Mouse (Mus musculus): Measurements from ENCODE around the gene Nfe2l1. TPM values are rescaled to one million over a fixed set of nuclear protein-coding genes. Genes with fewer than 3 reads are reported as not detected.

Nfe2l1 gene
- polyA plus RNA-seq, 1 experiment from 2014 or later: 67.8 TPM

DNA sequence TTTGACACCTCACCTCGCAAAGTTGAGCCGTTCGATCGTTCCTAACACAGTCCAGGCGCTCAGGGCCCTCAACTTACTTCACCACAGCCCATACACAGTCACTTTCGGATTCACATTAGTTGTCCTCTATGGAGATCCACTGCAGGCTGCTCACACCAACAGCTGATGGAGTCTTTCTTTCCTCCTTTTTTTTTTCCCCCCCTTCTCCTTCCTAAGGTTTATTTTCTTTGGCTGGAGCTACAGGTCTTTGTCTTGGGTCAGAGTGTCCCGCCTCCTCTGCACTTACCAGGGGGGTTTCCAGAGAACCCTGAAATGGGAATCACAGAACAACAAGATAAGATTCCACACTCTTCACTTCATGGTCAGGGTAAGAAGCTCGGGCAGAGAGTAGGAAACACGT lies 1.9 kb downstream of the Nfe2l1 start:
- peaks cover 65% of the 10 kb centered on the region for H3K4me1 ChIP-seq (replicated peaks)
- peak overlapping the region; percentile 97 for H3K4me2 ChIP-seq (replicated peaks)
- H3K9me3 ChIP-seq: no peaks in the 10 kb centered on the region
- peaks cover 16% of the 10 kb centered on the region for H3K36me3 ChIP-seq
- no peak for ATAC-seq
- H3K9ac ChIP-seq (replicated peaks): peak overlapping the region; percentile 28; the same call in 1 of the 2 replicates
- no peak overlapping the region; the same call in 1 of the 2 replicates for H3K4me3 ChIP-seq (replicated peaks)
- WGBS: 83% methylated on average over 9 of the region's 9 CpGs
- H3K27ac ChIP-seq: no peak overlapping the region
- H3K27me3 ChIP-seq: no peaks in the 10 kb centered on the region

DNA sequence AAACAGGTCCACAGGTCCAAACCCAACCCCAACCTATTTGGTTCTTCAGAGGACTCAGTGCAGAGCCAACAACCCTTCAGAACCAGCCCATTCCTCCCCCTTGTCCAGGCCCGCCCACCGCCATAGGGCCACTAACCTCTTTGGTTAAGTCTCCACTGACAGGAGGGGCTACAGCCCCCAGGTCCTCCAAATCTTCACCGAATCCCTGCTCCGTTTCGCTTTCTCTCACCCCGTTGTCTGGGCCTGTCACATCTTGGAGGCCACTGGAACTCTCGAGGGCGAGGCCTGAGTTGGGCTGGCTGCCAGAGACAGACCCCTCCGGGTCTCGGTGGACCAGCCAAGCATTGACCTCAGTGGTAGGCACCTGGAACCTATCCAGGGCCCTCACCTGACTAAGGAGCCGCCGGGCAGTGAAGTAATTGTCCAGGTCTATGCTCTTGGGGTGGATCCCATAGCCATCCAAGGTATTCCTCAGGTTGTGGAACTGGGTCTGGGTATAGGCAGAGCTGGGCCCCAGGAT lies 2.6 kb downstream of the Nfe2l1 start:
- Histone ChIP-seq H3K27me3 (no peaks in the 10 kb centered on the region), H3K4me2 (replicated peaks) (peak overlapping the region; percentile 97), H3K27ac (no peak overlapping the region), H3K9me3 (no peaks in the 10 kb centered on the region), H3K4me3 (replicated peaks) (peak overlapping the region; percentile 2), H3K4me1 (replicated peaks) (peaks cover 71% of the 10 kb centered on the region), H3K36me3 (peaks cover 18% of the 10 kb centered on the region), H3K9ac (replicated peaks) (peak overlapping the region; percentile 43; the same call in 1 of the 2 replicates)
- no peak for ATAC-seq
- 89% methylated on average over 12 of the region's 12 CpGs for WGBS

DNA sequence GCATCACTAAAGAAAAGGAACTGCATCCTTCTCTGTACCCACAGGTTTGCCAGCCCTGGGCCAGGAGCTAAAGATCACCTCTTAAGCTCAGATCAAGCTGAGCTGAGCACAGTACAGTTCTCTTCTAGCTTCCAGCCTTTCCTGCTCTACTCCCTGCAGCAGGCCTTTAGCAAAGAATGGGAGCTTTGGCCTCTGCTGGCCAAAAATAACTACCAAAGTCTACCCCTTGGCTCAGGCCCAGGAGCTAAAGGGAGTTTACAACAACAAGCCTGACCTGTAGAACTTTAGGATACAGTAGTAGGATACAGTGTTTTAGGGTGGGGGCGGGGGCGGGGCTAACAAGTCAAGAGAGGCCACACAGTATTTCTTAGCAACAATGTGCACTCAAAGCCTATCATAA lies 3.3 kb downstream of the Nfe2l1 start:
- H3K27ac ChIP-seq: 0 out of 2 replicates have a peak overlapping the region, but pooled peaks have one; percentile 1
- H3K4me1 ChIP-seq (replicated peaks): peaks cover 71% of the 10 kb centered on the region
- H3K36me3 ChIP-seq: peaks cover 24% of the 10 kb centered on the region
- no peak for ATAC-seq
- peak overlapping the region; percentile 97 for H3K4me2 ChIP-seq (replicated peaks)
- peak overlapping the region; percentile 2 for H3K4me3 ChIP-seq (replicated peaks)
- no peaks in the 10 kb centered on the region for H3K27me3 ChIP-seq
- WGBS: 89% methylated on average over 2 of the region's 2 CpGs
- no peaks in the 10 kb centered on the region for H3K9me3 ChIP-seq
- peak overlapping the region; percentile 43 for H3K9ac ChIP-seq (replicated peaks)

DNA sequence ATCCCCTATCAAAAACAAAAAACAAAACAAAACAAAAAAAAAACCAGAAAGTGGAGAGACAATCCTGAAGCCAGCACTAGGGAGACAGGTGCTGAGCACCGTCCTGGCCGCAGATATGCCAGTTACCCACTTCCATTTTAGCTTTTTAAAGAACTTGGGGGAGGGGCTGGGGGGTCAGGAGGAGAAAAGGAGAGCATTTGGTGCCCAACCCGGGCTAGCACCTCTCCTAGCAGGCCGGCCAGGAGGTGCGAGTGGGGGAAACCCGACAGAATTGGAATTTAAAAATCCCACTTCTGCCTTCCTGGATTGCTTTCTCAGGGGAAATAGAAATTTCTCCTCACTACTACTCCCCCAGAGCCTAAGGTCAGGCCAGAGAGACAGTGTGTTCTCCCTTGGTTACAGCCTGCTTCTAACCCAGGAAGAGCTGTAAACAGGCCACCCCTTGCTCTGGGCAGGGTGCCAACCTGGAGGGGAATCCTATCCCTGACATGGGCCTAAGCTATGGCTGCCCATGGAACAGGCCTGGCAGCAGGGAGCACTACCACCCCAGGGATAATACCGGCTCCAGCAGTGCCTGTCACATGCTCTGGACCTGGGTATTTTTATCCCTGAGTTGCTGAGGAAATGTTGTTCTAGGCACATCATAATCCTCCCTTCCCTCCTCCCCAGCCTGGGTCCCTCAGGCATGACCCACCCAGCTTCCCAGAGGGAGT lies 4.8 kb downstream of the Nfe2l1 start:
- WGBS: 37% methylated on average over 7 of the region's 7 CpGs
- Histone ChIP-seq H3K9ac (replicated peaks) (peak overlapping the region; percentile 63), H3K27ac (peak overlapping the region; percentile 94), H3K4me2 (replicated peaks) (peak overlapping the region; percentile 97), H3K36me3 (peaks cover 39% of the 10 kb centered on the region), H3K4me1 (replicated peaks) (peaks cover 66% of the 10 kb centered on the region), H3K4me3 (replicated peaks) (peak overlapping the region; percentile 49), H3K9me3 (no peaks in the 10 kb centered on the region), H3K27me3 (no peaks in the 10 kb centered on the region)
- no peak for ATAC-seq

DNA sequence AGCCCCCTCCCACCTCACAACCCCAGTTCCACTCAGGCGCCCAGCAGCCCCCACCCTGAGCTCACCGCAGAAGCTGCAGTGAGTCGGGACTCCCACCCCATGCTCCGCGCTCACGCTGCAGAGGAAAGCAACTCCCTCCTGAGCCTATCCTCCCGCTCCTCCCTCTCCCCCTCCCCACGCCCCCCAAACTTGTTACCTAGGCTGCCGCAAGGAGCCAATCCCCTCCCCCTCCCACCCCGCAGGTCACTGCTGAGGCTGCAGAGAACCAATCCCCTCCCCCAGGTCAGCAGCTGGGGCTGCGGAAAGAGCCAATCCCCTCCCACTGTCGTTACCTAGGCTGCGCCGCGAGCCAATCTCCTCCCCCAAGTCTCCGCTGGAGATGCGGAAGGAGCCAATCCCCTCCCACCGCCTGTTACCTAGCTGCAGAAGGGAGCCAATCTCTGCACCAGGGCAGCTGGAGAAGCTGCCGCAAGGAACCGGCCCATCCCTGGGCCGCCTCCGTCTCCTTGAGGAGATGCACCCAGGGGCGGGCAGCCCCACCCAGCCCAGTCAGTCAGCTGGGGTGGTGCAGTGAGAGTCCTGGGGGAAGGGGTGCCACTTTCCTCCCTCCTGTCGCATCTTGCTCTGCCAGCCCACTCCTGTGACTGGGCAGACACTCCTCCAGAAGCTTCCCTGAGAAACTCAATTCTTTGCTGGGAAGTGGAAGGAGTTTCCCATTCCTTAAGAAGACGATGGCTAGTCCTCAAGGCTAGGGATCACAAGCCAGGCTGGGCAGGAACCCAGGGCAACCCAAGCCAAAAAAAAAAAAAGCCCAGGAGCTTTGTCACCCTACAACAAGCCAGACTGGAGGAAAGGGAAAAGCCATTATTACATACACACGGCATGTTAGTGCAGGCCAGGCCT lies 5.6 kb downstream of the Nfe2l1 start:
- Histone ChIP-seq H3K9ac (replicated peaks) (peak overlapping the region; percentile 73), H3K4me1 (replicated peaks) (peaks cover 65% of the 10 kb centered on the region), H3K4me2 (replicated peaks) (peak overlapping the region; percentile 97), H3K27me3 (no peaks in the 10 kb centered on the region), H3K9me3 (no peaks in the 10 kb centered on the region), H3K36me3 (peaks cover 48% of the 10 kb centered on the region), H3K27ac (peak overlapping the region; percentile 94), H3K4me3 (replicated peaks) (peak overlapping the region; percentile 49)
- ATAC-seq: peak; percentile 93
- WGBS: under 1% methylated on average over 26 of the region's 26 CpGs

DNA sequence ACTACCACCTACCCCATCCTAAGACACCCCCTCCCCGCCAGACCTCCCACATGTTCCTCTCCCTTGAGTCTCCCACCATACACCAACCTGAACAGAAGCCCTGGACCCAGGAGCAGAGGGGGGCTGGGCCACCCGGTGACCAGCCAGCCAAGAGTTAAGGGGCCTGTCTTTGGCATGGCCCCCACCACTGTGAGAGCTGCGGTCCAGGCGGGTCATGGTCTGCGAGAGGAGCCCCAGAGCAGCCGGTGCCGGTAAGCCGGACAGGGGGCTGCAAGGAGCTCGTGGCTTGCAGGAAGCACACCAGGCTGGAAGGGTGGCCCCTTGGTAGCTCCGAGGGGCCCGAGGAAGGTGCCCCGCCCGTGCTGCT lies 6.3 kb downstream of the Nfe2l1 start:
- peak overlapping the region; percentile 94 for H3K27ac ChIP-seq
- H3K4me2 ChIP-seq (replicated peaks): peak overlapping the region; percentile 97
- no peaks in the 10 kb centered on the region for H3K27me3 ChIP-seq
- peak overlapping the region; percentile 49 for H3K4me3 ChIP-seq (replicated peaks)
- 3% methylated on average over 13 of the region's 13 CpGs for WGBS
- peak; percentile 19 for ATAC-seq
- peaks cover 54% of the 10 kb centered on the region for H3K36me3 ChIP-seq
- H3K9ac ChIP-seq (replicated peaks): peak overlapping the region; percentile 73
- no peaks in the 10 kb centered on the region for H3K9me3 ChIP-seq
- peaks cover 59% of the 10 kb centered on the region for H3K4me1 ChIP-seq (replicated peaks)

DNA sequence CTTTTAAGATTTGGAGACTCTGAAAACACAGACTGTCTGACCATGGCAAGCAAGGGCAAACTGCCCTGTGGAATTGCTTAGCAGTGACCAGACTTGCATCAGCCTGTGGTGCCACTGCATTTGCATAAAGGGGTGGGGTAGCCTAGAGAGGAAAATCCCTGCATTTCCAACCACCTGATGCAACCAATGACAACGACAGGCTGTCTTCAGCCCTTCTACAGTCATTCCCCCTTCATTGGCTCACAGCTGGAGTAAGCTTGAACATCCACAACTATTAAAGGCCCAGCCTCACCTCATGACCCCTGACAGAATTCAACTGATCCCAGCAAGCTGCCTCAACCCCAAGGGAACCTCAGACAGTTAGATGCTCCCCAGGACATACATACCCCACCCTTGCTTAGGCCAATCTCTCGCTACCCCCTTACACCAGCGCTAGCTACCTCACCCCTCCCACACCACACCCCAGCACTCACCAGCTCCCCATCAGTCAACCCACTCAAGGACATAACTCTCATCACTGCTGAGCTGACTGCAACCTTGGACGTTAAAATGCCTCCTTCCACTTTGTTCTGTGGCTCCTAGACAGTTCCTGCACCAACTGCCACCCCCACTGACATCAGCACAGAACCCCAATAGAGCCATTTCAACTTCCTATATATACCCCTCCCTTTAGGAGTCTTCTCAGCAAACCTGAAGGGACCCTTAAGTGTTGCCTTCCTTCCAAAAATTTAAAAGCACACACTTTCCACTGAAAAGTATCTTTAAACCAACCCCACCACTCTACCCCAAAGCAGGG lies 6.9 kb downstream of the Nfe2l1 start:
- 34% methylated on average over 4 of the region's 4 CpGs for WGBS
- peak overlapping the region; percentile 49 for H3K4me3 ChIP-seq (replicated peaks)
- H3K9ac ChIP-seq (replicated peaks): peak overlapping the region; percentile 73
- peak overlapping the region; percentile 97 for H3K4me2 ChIP-seq (replicated peaks)
- no peaks in the 10 kb centered on the region for H3K9me3 ChIP-seq
- no peaks in the 10 kb centered on the region for H3K27me3 ChIP-seq
- ATAC-seq: no peak
- peaks cover 53% of the 10 kb centered on the region for H3K4me1 ChIP-seq (replicated peaks)
- H3K27ac ChIP-seq: peak overlapping the region; percentile 94
- H3K36me3 ChIP-seq: peaks cover 60% of the 10 kb centered on the region

DNA sequence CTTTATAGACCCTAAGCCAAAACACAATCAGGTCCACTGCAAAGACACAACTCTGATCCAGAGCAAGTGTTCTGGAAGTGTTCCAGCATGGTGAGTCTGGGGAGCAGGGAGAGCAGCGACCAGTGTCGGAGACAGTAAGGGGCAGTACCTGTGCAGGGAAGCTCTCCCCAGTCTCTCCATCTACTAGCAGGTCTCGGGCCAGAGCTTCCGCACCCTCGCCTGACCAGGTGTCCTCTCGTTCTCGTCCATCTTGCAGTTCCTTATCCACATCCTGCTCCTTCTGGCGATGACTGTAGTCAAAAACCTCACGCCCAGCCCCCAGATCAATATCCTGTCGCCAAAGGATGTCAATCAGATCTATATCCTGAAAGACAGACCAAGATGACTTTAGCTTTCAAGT lies 7.8 kb downstream of the Nfe2l1 start:
- no peak overlapping the region for H3K4me3 ChIP-seq (replicated peaks)
- no peak overlapping the region for H3K9ac ChIP-seq (replicated peaks)
- H3K4me2 ChIP-seq (replicated peaks): no peak overlapping the region
- no peaks in the 10 kb centered on the region for H3K9me3 ChIP-seq
- peaks cover 44% of the 10 kb centered on the region for H3K4me1 ChIP-seq (replicated peaks)
- no peak overlapping the region for H3K27ac ChIP-seq
- ATAC-seq: no peak
- H3K36me3 ChIP-seq: peaks cover 64% of the 10 kb centered on the region
- H3K27me3 ChIP-seq: no peaks in the 10 kb centered on the region
- 94% methylated on average over 10 of the region's 10 CpGs for WGBS

DNA sequence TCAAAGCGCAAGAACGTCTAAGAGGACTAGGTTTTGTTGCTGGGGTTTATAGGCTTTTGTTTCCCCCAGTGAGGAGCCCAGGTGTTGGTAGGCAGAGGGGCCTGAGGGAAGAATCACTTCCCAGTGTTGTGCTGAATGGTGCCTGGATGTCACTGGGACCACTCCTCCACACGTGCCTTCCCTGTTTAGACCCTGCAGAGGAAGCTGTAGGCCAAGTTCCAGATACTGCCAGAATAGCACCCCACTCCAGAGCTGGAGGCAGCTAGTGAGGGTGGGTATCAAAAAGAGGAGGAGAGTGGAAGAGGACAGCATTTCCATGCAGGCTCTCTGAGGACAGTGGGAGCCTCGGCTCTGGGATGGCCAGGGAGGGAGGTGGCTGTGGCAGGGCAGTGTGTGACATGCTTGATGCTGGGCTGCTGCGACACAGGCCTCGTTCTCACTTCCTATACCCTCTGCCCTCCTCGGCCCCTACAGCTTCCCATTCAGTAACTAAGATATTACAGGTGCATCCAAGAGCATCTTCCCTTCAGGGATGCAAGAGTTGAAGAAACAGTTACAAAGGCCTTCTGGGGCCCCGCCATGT lies 11.5 kb downstream of the Nfe2l1 start:
- ATAC-seq: no peak
- Histone ChIP-seq H3K36me3 (peaks cover 76% of the 10 kb centered on the region), H3K27ac (no peak overlapping the region), H3K9ac (replicated peaks) (0 out of 2 replicates have a peak overlapping the region, but pooled peaks have one; percentile 12), H3K4me3 (replicated peaks) (no peak overlapping the region), H3K4me1 (replicated peaks) (peaks cover 9% of the 10 kb centered on the region), H3K4me2 (replicated peaks) (no peak overlapping the region), H3K9me3 (no peaks in the 10 kb centered on the region), H3K27me3 (no peaks in the 10 kb centered on the region)
- WGBS: 85% methylated on average over 8 of the region's 8 CpGs

DNA sequence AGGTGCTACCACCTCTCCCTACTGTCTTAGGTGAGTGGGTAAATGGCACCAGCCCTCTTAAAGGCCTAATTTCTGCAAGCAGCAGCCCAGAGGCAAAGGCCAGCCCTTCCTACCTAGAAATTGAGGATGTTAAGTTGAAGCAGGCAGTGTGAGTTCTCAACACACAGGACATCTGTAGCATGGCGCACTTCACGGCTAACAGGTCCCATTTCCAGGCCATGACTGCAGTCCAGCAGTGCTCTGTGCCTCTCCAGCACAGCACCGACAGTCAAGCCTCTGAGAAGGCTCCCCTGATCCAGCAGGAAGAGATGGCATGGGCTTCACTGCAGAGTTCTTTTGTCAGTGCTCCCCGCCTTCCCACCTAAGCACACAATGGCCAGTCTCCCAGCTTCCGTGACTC lies 12.8 kb downstream of the Nfe2l1 start:
- Histone ChIP-seq H3K27ac (peak overlapping the region; percentile 32; the same call in 1 of the 2 replicates), H3K4me3 (replicated peaks) (no peak overlapping the region), H3K9me3 (no peaks in the 10 kb centered on the region), H3K4me1 (replicated peaks) (no peaks in the 10 kb centered on the region; the same call in 1 of the 2 replicates), H3K9ac (replicated peaks) (no peak overlapping the region), H3K36me3 (peaks cover 86% of the 10 kb centered on the region), H3K4me2 (replicated peaks) (no peak overlapping the region), H3K27me3 (no peaks in the 10 kb centered on the region)
- no peak for ATAC-seq
- WGBS: 55% methylated on average over 5 of the region's 5 CpGs

DNA sequence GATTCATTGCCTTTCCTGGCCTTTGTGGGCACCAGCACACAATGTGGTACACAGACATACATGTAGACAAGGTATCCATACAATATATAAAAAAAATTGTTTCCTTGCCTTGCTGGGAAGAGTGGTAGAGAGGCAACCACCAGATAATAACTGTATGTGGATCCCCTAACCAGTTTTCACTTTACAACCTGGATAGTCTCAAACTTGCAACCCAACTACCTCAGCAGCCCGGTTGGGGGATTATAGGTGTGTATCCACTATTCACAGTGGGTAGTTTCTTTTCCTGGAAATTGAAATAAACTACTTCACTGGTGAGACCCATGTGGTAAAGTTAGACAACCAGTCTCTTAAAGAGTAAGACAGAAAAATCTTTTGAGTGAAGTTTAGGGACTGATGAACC lies 13.3 kb downstream of the Nfe2l1 start:
- 94% methylated on average over 1 of the region's 1 CpGs for WGBS
- H3K27ac ChIP-seq: no peak overlapping the region
- no peak overlapping the region for H3K4me2 ChIP-seq (replicated peaks)
- no peaks in the 10 kb centered on the region for H3K9me3 ChIP-seq
- H3K4me1 ChIP-seq (replicated peaks): no peaks in the 10 kb centered on the region; the same call in 1 of the 2 replicates
- no peak for ATAC-seq
- H3K4me3 ChIP-seq (replicated peaks): no peak overlapping the region
- H3K36me3 ChIP-seq: peaks cover 86% of the 10 kb centered on the region
- H3K9ac ChIP-seq (replicated peaks): no peak overlapping the region
- H3K27me3 ChIP-seq: no peaks in the 10 kb centered on the region

Data from midbrain, embryonic 13.5 days (tissue).